Mouse (Mus musculus) spleen, embryonic (tissue): ENCODE measurements around the gene Taf6l.

ENCODE experiments used
- CTCF ChIA-PET: fragments of 350-600 bp; sonication (Branson Sonifier 250); formaldehyde crosslinking; loops from one replicate; lab custom pipeline; 2022; lab: Charles Lee

Gene Taf6l

GRCm38 (mm10) chr19:8786008-8786781 lies at the start of gene Taf6l:
TSS of gene Taf6l (minus strand) at chr19:8786417.
- CTCF ChIA-PET, result no interaction called here

DNA sequence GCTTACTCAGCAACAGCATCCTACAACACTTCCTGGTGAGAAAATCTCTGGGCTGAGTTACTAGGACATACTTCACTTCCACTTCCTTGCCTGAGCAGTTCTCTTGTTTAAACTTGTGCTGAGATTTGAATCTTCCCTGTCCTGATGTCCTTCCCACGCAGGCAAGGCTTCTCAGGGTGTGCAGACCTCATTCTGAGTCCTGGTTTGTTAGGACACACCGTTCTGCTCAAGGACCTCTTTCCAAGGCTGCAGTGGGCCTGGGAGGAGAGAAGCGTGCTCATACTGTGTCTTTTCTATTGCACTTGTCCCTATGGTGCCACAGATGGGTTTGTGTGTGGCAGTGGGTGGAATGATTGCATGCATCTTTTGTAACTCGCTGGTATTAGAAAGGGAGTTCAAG lies 46.8 kb upstream of the Taf6l start:
- CTCF ChIA-PET, result no interaction called here

DNA sequence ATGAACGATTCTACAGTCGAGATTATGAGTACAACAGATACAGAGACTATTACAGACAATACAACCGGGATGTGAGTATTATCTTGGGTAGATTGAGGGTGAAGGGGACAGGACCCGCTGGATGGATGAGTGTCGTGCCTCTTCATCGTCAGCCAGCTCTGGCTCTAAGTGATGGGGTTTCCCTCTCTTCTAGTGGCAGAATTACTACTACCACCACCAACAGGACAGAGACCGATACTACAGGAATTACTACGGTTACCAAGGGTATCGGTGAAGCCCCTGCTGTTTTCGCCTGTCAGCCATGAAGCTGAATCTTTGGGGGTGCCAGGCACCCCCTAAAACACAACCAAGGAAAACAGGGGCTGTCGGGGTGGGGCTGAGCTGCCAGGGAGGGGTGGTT lies 45.0 kb upstream of the Taf6l start:
- CTCF ChIA-PET, result interaction anchor here (0.5 to 1.2 kb wide), 3 partner anchors 28 to 123 kb away, joined by 3 to 8 read pairs (median 3); no protein-coding TSS in a partner anchor

DNA sequence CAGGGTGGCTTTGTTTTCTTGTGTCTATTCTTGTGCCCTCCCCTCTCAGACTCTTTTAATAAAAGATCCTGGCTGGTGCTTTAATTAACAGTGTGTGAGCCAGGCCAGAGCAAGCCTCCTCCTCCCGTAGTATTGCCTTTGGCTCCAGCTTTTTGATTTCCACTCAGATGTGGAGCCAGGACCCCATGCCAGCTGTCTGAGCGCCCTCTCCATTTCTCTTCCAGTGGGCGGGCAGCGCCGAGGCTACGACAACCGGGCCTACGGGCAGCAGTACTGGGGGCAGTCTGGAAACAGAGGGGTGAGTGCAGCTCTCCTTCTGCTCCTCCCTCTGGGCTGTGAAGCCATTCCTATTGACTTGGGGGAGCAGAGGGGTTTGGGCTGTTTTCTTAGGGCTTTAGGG lies 44.4 kb upstream of the Taf6l start:
- CTCF ChIA-PET, result interaction anchor here (0.5 to 1.2 kb wide), 2 partner anchors 28 to 40 kb away, joined by 3 read pairs; no protein-coding TSS in a partner anchor

DNA sequence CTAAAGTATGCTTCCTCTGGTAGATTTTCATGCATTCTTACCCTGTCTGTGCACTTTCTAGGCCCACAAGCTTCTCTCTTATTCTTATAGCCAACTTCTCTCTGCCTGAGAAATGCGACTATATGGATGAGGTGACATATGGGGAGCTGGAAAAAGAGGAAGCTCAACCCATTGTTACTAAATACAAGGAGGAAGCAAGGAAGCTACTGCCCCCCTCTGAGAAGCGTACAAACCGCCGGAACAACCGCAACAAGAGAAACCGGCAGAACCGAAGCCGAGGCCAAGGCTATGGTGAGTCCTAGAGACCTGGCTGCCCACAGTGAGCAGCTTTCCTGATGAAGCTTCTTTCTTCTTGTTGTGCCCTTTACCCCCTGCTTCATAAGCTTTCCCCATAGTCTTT lies 43.4 kb upstream of the Taf6l start, which contains the start of gene AC129217.1:
TSS of gene AC129217.1 (plus strand) at position 114 of the 400 bp plus-strand sequence.
- CTCF ChIA-PET, result interaction anchor here (0.8 kb wide), 1 partner anchor 9 kb away, joined by 4 read pairs; no protein-coding TSS in a partner anchor

GRCm38 (mm10) chr19:8822696-8823095 lies 36.5 kb upstream of the Taf6l start:
- CTCF ChIA-PET, result interaction anchor here (0.6 kb wide), 1 partner anchor 71 kb away, joined by 24 read pairs; no protein-coding TSS in a partner anchor

DNA sequence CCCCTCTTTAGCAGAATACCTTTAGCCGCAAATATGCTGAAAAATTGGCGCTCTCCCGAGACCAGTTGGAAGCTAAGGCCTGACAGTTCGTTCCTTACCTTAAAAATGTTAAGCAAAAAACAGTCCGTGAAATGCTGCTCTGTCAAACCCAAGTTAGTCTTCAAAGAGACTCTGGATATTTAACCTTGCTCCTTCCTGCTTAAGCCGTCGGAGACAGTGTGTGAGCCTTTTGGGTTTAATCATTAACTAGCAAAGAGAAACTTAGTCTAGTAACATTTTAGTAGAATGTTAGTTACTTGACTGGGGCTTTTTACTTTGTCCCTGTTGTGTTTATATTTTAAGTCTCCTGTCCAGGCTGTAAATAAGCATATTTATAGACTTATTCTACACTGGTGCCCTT lies 34.9 kb upstream of the Taf6l start:
- CTCF ChIA-PET, result interaction anchor here (0.6 to 2.1 kb wide), 6 partner anchors 8 to 41 kb away, joined by 3 to 11 read pairs (median 4); partner anchors contain the start of gene AC129217.1

- CTCF ChIA-PET, result interaction anchor here (0.9 to 2.1 kb wide), 5 partner anchors 9 to 28 kb away, joined by 3 to 11 read pairs (median 4); partner anchors contain the start of gene AC129217.1
Measured at GRCm38 (mm10) chr19:8820424-8820956, 34.3 kb upstream of the Taf6l start.

- CTCF ChIA-PET, result interaction anchor here (1.3 to 2.1 kb wide), 3 partner anchors 13 to 27 kb away, joined by 3 to 11 read pairs (median 3); partner anchors contain the start of gene Polr2g
Measured at GRCm38 (mm10) chr19:8819596-8820423, 33.6 kb upstream of the Taf6l start, which contains the start of gene Hnrnpul2. TSS of gene Hnrnpul2 (plus strand) at chr19:8820010.

DNA sequence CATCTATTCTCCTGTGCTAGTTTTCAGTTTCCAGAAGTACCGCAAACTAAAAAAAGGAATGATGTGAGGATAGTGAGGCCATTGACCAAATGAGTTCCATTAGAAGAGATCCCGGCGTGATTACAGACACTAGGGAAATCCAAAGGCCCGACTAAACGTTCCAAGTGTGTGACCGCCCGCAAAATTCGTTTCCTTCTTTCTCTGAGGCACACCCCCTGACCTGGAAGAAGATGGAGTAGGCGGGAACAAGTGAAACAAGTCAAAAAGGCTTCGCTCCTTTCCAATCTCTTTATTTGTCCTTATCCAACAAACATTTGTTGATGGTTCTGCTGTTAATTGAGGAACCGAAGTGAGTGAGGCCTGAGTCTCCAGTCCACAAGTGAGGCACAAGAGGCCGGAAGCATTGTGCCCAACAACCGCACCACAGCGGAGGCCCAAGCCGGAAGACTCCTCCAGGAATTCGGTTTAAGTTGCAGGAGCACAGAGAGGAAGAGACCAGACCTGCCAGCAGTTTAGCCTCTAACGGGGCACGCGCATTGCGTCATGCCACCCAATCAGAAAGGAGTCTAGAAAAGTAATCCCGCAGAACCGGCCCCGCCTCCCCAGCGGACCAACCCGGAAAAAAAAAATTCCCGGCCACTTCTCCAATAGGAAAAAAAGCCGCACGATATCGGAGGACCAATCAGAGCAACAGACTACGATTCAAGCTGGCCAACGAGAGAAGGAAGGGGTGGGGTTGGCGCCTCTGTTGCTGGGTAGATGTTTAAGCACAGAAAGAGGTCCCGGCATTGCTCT lies 32.8 kb upstream of the Taf6l start, which contains the start of gene Ttc9c:
TSS of gene Ttc9c (minus strand) at position 533 of the 795 bp plus-strand sequence.
- CTCF ChIA-PET, result interaction anchor here (1.3 to 2.1 kb wide), 2 partner anchors 12 to 20 kb away, joined by 3 to 11 read pairs; partner anchors contain the start of gene Polr2g

DNA sequence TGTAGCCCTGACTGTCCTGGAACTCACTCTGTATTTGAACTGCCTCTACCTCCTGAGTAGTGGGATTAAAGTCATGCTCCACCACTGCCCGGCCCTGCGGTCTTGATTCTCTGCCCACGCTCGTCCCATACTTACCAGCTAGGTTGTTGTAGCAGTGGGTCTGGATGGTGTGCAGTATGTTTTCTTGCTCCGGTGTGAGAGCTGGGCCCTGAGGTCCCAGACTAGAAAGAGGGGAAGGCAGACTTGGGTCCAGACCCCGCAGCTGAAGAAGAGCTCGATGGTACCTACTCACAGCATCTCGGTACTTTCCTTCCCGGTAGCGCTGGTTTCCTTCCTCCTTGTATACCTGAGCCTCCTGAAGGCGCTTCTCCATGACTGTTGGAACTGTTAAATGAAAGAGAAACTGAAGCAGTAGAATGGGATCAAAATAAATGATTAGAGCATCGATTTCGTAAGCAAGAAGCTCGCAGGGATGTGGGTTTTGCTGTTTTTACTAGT lies 32.1 kb upstream of the Taf6l start:
- CTCF ChIA-PET, result interaction anchor here (1.3 kb wide), 1 partner anchor 20 kb away, joined by 3 read pairs; the partner anchor contains the start of gene Polr2g

DNA sequence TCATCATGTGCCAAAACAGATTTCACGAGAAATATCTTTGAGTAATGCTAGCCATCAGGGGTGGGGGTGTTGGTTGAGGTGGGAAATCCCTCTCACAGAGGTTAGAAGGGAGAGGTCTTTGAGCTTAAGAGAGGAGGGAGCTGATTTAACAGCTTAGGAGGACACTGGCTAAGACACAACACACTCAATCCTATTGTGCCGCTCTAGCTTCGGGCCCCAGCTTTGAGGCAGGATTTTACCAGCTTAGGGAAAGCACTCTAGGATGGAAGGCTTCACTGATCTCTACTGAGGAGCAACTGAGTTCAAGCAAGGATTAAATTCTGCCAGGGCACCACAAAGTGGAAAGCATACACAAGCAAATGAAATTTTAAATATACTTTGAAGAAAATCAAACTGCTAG lies 30.8 kb upstream of the Taf6l start:
- CTCF ChIA-PET, result no interaction called here

DNA sequence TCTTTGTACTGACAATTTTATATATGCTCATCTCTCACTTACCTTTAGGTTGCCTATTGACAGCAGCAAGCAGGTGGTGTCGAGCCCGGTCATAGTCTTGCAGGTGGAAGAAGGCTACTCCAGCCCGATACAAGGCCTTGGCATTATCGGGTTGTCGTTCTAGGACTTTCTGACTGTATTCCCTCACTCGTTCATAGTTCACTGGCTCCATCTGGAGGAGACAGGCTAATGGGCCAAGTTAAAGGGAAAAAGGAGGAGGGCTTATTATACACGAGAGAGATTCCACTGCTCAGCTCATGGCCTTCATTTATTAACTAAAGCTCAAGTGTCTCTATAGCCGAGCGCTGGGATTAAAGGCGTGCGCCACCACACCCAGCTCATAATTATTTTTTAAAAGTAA lies 29.6 kb upstream of the Taf6l start:
- CTCF ChIA-PET, result no interaction called here

DNA sequence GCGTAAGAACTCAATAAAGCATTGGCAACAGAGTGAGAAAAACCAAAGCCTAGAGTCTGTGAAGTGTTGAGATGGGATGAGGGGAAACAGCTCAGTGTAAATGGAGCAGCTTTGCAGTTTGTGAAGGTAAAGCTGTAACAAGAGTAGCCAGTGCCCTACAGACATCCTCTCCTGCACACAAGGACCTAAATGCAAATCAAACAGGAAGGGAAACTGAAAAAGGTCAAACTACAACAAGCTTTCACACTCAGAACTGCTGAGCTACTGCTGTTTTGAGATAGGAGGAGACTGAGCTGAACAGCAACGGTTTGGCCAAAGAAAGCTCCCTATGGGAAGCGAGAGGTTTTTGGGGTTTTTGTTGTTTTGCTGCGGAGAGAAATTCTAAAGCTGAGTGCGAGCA lies 20.6 kb upstream of the Taf6l start:
- CTCF ChIA-PET, result interaction anchor here (0.6 to 1.5 kb wide), 2 partner anchors 8 to 13 kb away, joined by 3 to 11 read pairs; partner anchors contain the start of genes Hnrnpul2, Polr2g and Ttc9c

DNA sequence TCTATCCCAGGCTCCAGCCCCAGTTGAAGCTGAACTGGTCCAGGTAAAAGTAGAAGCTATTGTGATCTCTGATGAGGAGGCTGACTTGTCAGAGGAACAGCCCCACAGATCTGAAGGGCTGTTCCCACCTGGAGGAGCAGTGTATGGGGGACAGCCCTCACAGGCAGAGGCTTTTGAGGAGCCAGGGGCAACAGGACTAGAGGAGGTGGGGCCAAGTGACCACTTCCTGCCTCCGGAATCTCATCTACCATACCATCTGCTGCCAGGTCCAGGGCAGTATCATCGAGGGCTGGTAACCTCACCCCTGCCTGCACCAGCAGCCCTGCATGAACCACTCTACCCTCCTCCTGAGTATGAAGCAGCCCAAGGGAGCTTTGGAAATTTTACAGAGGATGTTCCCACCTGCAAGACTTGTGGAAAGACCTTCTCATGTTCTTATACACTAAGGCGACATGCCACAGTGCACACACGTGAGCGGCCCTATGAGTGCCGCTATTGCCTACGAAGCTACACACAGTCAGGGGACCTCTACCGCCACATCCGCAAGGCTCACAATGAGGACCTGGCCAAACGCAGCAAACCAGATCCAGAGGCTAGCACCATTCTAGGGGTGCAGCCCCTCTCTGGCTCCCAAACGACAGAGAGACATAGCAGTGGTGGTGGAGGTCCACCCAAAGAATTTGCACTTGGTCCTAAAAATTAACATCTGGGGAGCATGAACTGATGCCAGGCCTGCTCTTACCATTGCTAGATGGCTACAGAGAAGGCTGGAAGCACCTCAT lies 17.9 kb upstream of the Taf6l start:
- CTCF ChIA-PET, result interaction anchor here (1.3 kb wide), 1 partner anchor 26 kb away, joined by 3 read pairs; no protein-coding TSS in a partner anchor

- CTCF ChIA-PET, result interaction anchor here (1.3 kb wide), 1 partner anchor 27 kb away, joined by 3 read pairs; no protein-coding TSS in a partner anchor
Measured at GRCm38 (mm10) chr19:8803204-8803780, 17.1 kb upstream of the Taf6l start.

GRCm38 (mm10) chr19:8802130-8802821 lies 16.1 kb upstream of the Taf6l start, which contains the start of gene Zbtb3:
TSS of gene Zbtb3 (plus strand) at chr19:8802555.
- CTCF ChIA-PET, result interaction anchor here (0.5 to 1.3 kb wide), 4 partner anchors 14 to 119 kb away, joined by 3 to 5 read pairs (median 4); no protein-coding TSS in a partner anchor

- CTCF ChIA-PET, result interaction anchor here (0.6 to 0.8 kb wide), 2 partner anchors 8 to 20 kb away, joined by 3 read pairs; partner anchors contain the start of gene Ttc9c
Measured at GRCm38 (mm10) chr19:8798947-8799315, 12.7 kb upstream of the Taf6l start.
